Comparison of ENCODE assay signal across 9 mouse cellular contexts in the genomic region with DNA sequence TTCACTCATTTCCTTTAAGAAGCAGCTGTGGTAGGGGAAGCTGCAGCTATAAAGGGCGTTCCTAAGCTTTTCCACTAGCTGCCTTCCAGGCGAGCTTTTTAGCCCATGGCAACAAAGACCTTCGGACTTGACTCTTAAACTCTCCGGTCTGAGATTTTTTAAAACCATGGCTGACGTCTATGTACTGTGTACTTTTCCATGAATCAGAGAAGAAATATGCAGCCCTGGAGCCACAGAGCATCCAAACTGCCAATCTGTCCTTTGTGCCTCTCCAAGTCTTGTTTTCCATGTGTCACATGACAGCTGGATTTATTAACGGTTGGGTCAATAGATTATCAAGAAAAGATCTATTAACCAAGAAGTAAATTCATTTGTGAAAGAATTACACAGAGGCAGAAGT.
DNase-seq lines count a peak whose midpoint lies in the region; ATAC-seq and TF ChIP-seq lines count a peak whose summit lies in the region.
"Had no signal": no experiment of that assay in that cellular context is flagged by ENCODE, and none has a peak within 500 bp of the region (broad histone marks: within the 10 kb centered on the region; RNA-seq: fewer than 3 reads in every experiment).

No protein-coding gene starts in this region.

- no peaks in the 10 kb centered on the region for H3K27me3 ChIP-seq in heart, postnatal 0 days (ENCODE audit: control insufficient read depth, insufficient read depth, low read length)
- no peaks in the 10 kb centered on the region for H3K27me3 ChIP-seq in limb, embryonic 14.5 days (ENCODE audit: control insufficient read depth, insufficient read depth, low read length)
- H3K27me3 ChIP-seq in midbrain, embryonic 14.5 days (ENCODE audit: control insufficient read depth, insufficient read depth, low read length): no peaks in the 10 kb centered on the region

- TF ChIP-seq EP300 in heart, postnatal 0 days (IDR thresholded peaks at IDR 0.05; ENCODE audit: low read depth): no peak

- ATAC-seq in heart, postnatal 0 days (ENCODE audit: insufficient read depth, low read depth): no peak
- no peak for ATAC-seq in limb, embryonic 14.5 days (ENCODE audit: low FRiP score, low read depth)
- no peak for ATAC-seq in monocyte, adult 5-6 weeks (replicated peaks; ENCODE audit: insufficient number of reproducible peaks, low FRiP score, low TSS enrichment, poor library complexity, severe bottlenecking)
- no peak for ATAC-seq in erythroblast, adult 5-6 weeks (replicated peaks; ENCODE audit: low FRiP score, poor library complexity, severe bottlenecking)
- no peak for ATAC-seq in midbrain, embryonic 14.5 days (ENCODE audit: low FRiP score, low TSS enrichment)

- 41% methylated on average over 6 of the region's 6 CpGs for WGBS in heart, postnatal 0 days
- WGBS in limb, embryonic 14.5 days: 39% methylated on average over 6 of the region's 6 CpGs
- 60% methylated on average over 6 of the region's 6 CpGs for WGBS in midbrain, embryonic 14.5 days

- no peak for TF ChIP-seq CTCF in heart, postnatal 0 days (IDR thresholded peaks at IDR 0.05; ENCODE audit: low read depth)
- TF ChIP-seq CTCF in left cerebral cortex, adult 2 months (IDR thresholded peaks at IDR 0.05): no peak

- DNase-seq in 3134 (ENCODE audit: extremely low read depth, insufficient read length, low spot score) (peak; percentile 64), NIH3T3 (ENCODE audit: low read depth) (peak; percentile 89)
- DNase-seq in heart, postnatal 0 days (ENCODE audit: low spot score): peak; percentile 64
- DNase-seq in limb, embryonic 14.5 days (ENCODE audit: low spot score): peak; percentile 49
- DNase-seq in left cerebral cortex, adult 2 months (ENCODE audit: extremely low spot score in 1 of 2, low spot score in 2 of 2): no peak
- DNase-seq in midbrain, embryonic 14.5 days: no peak
- DNase-seq: cerebellum, postnatal 36 days had no signal

- TF ChIP-seq POLR2A in limb, embryonic 14.5 days (IDR thresholded peaks at IDR 0.05; ENCODE audit: borderline replicate concordance, extremely low read depth, insufficient read depth, insufficient read length): no peak

- H3K9ac ChIP-seq in heart, postnatal 0 days (replicated peaks; ENCODE audit: low read depth, low read length): no peak overlapping the region
- no peak overlapping the region for H3K9ac ChIP-seq in limb, embryonic 14.5 days (ENCODE audit: low read depth, low read length, severe bottlenecking)
- no peak overlapping the region for H3K9ac ChIP-seq in midbrain, embryonic 14.5 days (replicated peaks; ENCODE audit: low read length)

- H3K36me3 ChIP-seq in heart, postnatal 0 days (replicated peaks; ENCODE audit: control insufficient read depth, insufficient read depth, low read length): no peaks in the 10 kb centered on the region
- no peaks in the 10 kb centered on the region for H3K36me3 ChIP-seq in limb, embryonic 14.5 days (ENCODE audit: control insufficient read depth, insufficient read depth, low read length)
- no peaks in the 10 kb centered on the region for H3K36me3 ChIP-seq in midbrain, embryonic 14.5 days (ENCODE audit: control insufficient read depth, insufficient read depth, low read length)

- no peak overlapping the region for H3K4me2 ChIP-seq in heart, postnatal 0 days (ENCODE audit: low read depth, low read length)
- no peak overlapping the region for H3K4me2 ChIP-seq in limb, embryonic 14.5 days (replicated peaks; ENCODE audit: low read depth, low read length, severe bottlenecking)
- H3K4me2 ChIP-seq in midbrain, embryonic 14.5 days (ENCODE audit: low read length): no peak overlapping the region

- H3K27ac ChIP-seq in heart, postnatal 0 days (ENCODE audit: low read depth): peak overlapping the region; percentile 70
- H3K27ac ChIP-seq in limb, embryonic 14.5 days (replicated peaks; ENCODE audit: low read depth, low read length): peak overlapping the region; percentile 65
- no peak overlapping the region for H3K27ac ChIP-seq in left cerebral cortex, adult 2 months
- H3K27ac ChIP-seq in midbrain, embryonic 14.5 days (replicated peaks; ENCODE audit: low read depth, low read length): no peak overlapping the region

- H3K4me1 ChIP-seq in heart, postnatal 0 days (ENCODE audit: control insufficient read depth, insufficient read depth): peaks cover 16% of the 10 kb centered on the region
- peaks cover 34% of the 10 kb centered on the region for H3K4me1 ChIP-seq in limb, embryonic 14.5 days (ENCODE audit: control insufficient read depth, insufficient read depth, low read length)
- peaks cover 11% of the 10 kb centered on the region for H3K4me1 ChIP-seq in midbrain, embryonic 14.5 days (ENCODE audit: control insufficient read depth, insufficient read depth, low read length)

- H3K4me3 ChIP-seq in heart, postnatal 0 days (ENCODE audit: low read depth, low read length): no peak overlapping the region
- no peak overlapping the region for H3K4me3 ChIP-seq in limb, embryonic 14.5 days (replicated peaks; ENCODE audit: low read length)
- H3K4me3 ChIP-seq in left cerebral cortex, adult 2 months: no peak overlapping the region
- no peak overlapping the region for H3K4me3 ChIP-seq in midbrain, embryonic 14.5 days (replicated peaks; ENCODE audit: low read depth, low read length)

- intact Hi-C loops in left cerebral cortex, adult 2 months (cut with DNase I): no loop called here

- no peaks in the 10 kb centered on the region for H3K9me3 ChIP-seq in heart, postnatal 0 days (replicated peaks; ENCODE audit: control insufficient read depth, low read length)
- no peaks in the 10 kb centered on the region for H3K9me3 ChIP-seq in limb, embryonic 14.5 days (ENCODE audit: control insufficient read depth, low read length)
- no peaks in the 10 kb centered on the region for H3K9me3 ChIP-seq in midbrain, embryonic 14.5 days (ENCODE audit: control insufficient read depth, low read length)

Comparison
In these comparisons a context has a peak if more than half of its experiments do, and no peak if none do; other contexts are left out.
1. DNase-seq: peak in 3134 (single experiment), NIH3T3 (single experiment), heart, postnatal 0 days (single experiment) and limb, embryonic 14.5 days (single experiment); none in left cerebral cortex, adult 2 months (0 of 2) and midbrain, embryonic 14.5 days (single experiment).
2. H3K27ac ChIP-seq: peak in heart, postnatal 0 days (single experiment) and limb, embryonic 14.5 days (single experiment); none in left cerebral cortex, adult 2 months (single experiment) and midbrain, embryonic 14.5 days (single experiment).